Mouse (Mus musculus): Measurements from ENCODE around the gene Fgfr2.

The Fgfr2 gene

GRCm38 (mm10) chr7:130221661-130222387 lies 2901.3 kb downstream of the Fgfr2 start:
- no peak for DNase-seq (ENCODE audit: low spot score)

- no peak for DNase-seq (ENCODE audit: low spot score)
Measured at GRCm38 (mm10) chr7:130220627-130221026, 2902.5 kb downstream of the Fgfr2 start.

GRCm38 (mm10) chr7:130219844-130220243 lies 2903.3 kb downstream of the Fgfr2 start:
- no peak for DNase-seq (ENCODE audit: low spot score)

- DNase-seq (ENCODE audit: low spot score), result no peak
Measured at GRCm38 (mm10) chr7:130216272-130216671, 2906.9 kb downstream of the Fgfr2 start.

DNA sequence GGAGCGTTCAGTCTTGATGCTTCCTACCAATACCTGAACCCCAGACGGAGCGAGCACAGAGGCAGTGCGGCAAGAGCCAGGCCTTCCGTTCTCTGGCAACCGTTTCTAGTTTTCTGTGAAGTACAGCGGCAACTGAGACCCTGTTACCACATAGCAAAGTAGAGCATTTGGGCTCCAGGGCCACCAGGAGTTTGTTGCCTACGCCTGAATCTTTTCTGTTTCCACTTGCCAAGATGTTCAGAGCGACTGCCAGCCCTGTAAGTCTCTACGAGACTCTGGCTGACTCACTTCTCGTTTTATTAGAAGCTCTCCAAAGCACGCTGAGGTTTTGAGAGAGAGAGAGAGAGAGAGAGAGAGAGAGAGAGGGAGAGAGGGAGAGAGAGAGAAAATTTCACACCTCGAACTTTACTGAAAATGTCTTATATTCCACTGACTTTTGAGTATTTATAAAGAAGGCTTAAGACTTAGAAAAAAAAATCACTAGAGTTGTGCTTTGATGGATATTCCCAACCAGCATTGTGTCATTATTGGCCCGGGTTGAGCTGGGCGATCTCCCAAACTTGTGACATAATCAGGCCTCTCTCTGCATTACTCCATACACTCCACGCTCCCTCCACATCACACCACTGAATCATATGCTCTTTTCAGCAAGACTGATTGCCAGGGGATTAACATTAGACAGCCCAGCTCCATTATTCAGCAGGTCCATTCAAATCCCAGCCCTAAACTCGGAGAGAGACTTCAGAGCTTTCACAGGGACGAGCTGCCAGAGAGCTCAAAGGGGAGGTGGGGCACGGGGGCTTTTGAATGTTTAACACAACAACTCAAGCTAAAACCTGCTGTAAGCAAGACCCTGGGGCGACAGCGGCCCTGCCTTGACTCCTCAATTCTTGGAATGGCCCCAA lies 2907.6 kb downstream of the Fgfr2 start:
- peak; percentile 56 for DNase-seq (ENCODE audit: low spot score)

DNA sequence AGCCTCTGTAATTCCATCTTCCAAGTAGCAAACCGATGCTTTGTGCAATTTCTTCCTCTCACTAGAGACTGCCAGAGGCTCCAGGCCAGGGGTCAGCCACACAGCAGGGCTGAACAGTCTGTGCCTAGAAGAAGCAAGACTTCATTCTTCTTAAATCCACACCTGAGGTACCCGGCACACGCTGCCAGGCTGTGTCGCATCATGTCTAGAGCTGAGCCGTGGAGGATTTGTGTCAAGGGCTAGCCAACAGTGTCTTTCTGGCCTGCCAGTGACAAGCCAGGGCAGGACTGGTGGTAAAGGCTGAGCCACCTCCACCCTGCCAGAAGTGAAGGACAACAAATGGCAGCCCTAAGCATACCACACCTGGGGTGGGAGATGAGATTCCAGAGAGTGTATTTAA lies 2910.0 kb downstream of the Fgfr2 start:
- DNase-seq (ENCODE audit: low spot score), result no peak

GRCm38 (mm10) chr7:130211411-130211810 lies 2911.7 kb downstream of the Fgfr2 start:
- DNase-seq (ENCODE audit: low spot score), result no peak

GRCm38 (mm10) chr7:130208601-130209000 lies 2914.5 kb downstream of the Fgfr2 start:
- DNase-seq (ENCODE audit: low spot score), result no peak

DNA sequence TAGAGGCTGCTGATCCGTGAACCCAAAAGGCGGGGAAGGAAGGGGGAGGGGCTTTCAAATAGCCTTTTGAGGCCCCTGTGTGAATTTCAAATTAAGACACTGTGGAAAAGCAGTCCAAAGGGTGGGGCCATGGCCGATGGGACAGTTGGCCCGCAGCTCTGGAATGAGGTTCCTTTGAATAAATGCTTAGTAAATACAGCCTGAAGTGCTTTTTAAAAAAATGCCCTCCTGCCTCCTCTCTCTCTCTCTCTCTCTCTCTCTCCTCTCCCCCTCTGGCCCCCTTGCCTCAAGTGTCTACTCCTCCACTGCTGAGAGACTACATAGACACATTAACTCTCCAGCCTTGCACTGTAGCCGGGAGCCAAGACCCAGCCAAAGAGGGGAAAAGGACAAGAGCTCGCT lies 2917.0 kb downstream of the Fgfr2 start:
- DNase-seq (ENCODE audit: low spot score), result no peak

GRCm38 (mm10) chr7:130205140-130205539 lies 2918.0 kb downstream of the Fgfr2 start:
- DNase-seq (ENCODE audit: low spot score), result no peak

DNA sequence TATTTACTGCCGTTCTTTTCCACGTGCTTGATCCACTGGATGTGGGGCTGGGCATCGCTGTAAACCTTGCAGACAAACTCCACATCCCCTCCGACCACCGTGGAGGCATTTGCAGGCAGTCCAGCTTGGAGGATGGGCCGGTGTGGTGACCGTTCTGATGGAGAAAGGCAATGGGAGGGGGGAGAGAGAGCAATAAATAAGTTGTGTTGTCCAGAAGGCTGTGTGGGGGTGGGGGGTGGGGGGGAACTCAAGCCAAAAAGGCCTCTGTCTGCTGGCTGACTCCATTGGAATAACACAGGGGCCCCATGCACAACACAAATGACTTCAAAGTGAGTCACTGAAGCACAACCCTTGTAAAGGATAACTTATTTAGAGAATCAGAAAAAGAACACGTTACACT lies 2922.1 kb downstream of the Fgfr2 start:
- no peak for DNase-seq (ENCODE audit: low spot score)

DNA sequence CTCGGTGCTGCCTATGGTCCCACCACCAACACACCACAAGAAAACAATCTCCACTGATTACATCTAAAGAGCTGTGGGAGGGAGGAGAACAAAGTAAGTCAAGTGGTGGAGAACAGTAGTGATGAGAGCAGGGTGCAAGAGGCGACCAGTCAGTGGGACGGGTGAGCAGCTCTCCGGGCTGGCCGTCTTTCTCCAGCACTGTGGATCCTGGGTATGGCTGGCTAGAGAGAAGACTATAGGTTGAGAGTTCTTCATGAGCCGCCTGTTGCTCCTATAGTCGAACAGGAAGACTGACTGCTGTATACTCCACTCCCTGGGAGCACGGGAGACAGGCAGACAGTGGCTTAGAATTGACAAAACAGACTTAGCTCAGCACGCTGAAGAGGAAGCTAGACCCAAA lies 2923.2 kb downstream of the Fgfr2 start:
- DNase-seq (ENCODE audit: low spot score), result no peak

- no peak for DNase-seq (ENCODE audit: low spot score)
Measured at GRCm38 (mm10) chr7:130199317-130199716, 2923.8 kb downstream of the Fgfr2 start.

- DNase-seq (ENCODE audit: low spot score), result no peak
Measured at GRCm38 (mm10) chr7:130195081-130195480, 2928.1 kb downstream of the Fgfr2 start.

DNA sequence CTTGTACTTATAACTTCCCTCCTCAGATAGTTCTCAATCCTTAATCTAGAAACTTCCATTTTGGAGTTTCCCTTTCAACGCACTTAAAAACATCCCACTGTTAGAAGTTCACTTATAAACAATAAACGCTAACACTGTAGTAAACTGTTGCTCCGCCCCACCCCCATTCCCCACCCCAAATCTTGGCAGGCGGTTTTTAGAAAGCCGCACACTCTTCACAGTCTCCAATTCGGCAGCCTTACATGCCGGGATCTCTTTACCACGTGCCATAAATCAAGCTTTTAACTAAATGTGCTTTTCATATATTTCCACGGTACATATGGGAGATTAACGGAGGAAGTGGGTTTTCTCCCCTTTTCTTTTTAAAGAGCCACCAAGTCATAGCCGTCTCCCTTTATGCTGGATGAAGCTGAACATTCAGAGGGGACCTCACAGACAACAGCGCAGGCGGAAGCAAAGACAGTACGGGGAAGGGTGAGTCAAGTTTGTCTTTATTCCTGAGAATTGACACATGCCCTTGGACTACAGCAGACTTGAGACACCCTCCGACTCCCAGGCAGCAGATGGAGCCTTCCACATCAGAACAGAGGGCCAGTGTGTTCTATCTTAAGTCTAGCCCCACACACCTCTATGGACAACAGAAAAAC lies 2932.7 kb downstream of the Fgfr2 start:
- no peak for DNase-seq (ENCODE audit: low spot score)

DNA sequence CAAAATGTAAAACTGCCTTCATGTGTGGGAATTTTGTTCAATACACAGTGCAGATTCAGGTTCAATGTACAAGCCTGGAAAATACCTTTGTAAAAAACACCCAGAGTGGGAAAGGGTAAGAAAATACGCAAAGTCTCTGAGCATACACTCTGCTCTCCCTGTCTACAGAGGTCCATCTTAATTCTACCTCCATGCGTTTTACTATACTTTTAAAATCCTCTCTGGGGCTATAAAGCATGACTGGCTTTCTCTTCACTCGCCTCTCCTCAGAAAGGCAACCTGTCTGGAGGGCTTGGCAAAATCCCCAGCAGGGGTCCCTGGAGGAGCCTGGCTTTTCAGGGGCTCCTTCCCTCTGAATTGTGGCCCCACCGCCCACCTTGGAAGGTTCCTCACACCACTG lies 2933.2 kb downstream of the Fgfr2 start:
- no peak for DNase-seq (ENCODE audit: low spot score)

GRCm38 (mm10) chr7:130188108-130188507 lies 2935.0 kb downstream of the Fgfr2 start:
- DNase-seq (ENCODE audit: low spot score), result no peak

DNA sequence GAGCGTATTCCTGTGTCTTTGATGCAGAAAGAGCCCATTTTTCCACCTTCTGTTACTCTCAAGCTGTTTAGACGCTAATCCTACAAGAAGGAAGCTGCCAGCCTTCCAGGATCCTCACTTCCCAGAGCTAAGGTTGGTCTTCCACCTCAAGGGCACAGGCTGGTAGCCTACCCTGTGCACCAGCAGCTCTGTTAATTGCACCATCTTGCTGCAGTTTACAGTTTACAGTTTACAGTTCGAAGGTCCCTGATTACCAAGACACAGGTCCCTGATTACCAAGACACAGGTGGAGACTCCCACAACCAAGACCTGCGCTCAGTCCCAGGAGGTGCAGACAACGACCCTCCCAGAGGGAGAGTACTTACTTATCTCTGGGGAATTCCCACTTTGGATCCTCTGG lies 2938.3 kb downstream of the Fgfr2 start:
- no peak for DNase-seq (ENCODE audit: low spot score)

- no peak for DNase-seq (ENCODE audit: low spot score)
Measured at GRCm38 (mm10) chr7:130183960-130184359, 2939.2 kb downstream of the Fgfr2 start.

DNA sequence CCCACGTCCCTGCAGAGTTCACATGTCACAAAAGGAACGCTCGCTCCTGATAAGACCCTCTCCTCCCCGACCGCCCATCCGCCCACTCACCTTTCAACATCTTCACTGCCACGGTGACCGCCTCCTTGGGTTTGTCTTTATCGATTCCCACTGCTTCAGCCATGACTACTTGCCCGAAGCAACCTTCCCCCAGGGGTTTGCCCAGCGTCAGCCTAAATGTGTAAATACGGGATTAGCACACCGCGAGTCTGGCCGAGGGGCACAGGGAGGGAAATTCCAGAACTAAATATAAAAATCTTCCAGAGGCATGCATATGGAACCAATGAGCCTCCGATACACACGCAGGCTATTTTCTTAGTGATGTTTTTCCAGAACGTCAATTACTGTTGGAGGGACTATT lies 2940.6 kb downstream of the Fgfr2 start:
- DNase-seq (ENCODE audit: low spot score), result no peak

DNA sequence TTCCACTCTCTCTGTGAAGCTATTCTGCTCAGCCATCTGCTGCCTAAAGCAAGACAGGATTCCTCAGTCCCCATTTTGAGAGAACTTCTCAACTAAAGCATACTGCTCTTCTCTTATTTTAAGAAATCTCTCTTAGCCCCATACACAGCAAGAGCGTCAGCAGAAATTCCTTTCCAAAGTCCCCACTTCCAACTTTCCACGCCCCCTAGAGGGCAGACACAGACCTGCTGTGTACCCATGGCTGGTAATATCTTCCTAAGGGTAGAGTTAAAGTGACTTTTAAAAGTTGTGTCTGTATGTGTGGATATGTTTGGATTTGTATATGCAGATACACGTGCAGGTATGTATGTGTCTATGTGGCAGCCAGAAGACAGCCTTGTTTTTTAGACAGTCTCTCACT lies 2944.2 kb downstream of the Fgfr2 start:
- DNase-seq (ENCODE audit: low spot score), result no peak

DNA sequence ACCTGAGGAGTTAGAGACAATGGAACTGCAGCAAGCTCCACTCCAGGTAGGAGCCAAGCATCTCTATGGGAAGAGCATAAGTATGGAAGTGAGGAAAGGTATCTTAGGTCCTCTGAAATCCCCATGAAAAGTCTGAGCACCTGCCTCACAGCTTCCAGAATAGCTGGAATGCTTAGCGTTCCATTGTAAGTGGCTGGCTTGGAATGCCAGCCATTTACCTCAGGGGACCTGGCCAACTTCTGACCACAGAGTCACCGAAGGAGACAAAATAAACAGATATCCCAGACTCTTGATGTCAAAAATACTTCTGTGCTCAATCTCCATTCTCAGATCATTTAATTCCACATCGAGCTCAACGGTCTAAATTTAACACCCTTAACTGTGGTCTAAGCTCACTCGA lies 2946.1 kb downstream of the Fgfr2 start:
- DNase-seq (ENCODE audit: low spot score), result no peak

DNA sequence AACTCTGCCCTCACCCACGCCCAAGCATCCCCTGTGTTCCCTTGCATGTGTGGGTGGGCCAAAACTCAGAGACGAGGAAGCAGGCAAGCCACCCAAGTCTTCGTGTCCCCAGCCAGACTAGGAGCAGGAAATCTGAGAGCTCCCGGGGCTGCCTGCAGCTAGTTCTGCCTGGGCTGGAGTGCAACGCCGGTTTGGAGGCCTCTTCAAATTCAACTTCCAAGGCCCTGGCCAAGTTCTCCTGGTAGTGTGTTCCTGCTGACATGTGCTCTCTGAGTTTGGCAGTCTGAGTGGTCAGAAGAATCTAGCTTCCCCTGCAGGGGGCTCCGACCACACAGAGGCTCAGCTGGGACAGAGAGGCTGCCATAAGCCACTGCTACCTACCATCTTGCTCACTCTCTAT lies 2948.6 kb downstream of the Fgfr2 start:
- DNase-seq (ENCODE audit: low spot score), result no peak
